Mouse (Mus musculus): ENCODE measurements around the gene Stx18.

Stx18 gene

DNA sequence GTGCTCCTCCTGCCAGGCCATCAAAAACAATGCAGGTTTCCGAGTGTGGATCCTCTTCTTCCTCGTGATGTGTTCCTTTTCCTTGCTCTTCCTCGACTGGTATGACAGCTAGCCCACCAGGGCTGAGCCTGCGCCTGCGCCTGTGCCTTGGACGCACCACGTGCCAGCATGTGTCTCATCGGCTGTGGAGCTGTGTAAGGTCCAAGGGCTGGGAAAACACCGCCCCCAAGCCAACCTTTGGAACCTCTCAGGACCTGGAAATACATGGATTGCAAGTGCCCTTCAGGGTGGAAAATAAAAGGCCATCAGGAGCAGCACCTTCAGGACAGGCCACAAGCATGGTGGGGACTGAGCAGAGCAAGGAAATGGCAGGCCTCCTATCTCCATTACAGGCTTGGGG lies 97.7 kb downstream of the Stx18 start:
- no peak for DNase-seq (ENCODE audit: low spot score in 2 of 2)

DNA sequence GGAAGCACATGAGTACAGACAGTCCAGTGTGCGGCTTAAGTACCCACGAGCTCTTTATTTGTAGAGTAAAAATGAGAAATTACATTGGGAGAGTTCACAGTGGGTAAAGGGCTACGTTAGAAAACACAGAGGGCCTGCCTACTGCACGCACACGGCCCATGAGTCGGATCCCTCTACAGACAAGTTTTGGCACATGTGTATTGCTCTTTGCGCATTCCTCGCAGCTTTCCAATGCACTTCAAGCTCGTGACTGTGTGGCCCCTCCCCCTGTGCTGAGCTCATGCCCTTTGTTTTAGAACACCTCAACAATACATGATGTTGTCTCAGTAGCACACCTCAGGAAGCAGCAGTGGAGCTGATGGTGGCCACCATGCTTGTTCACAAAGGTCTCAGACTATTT lies 98.6 kb downstream of the Stx18 start:
- DNase-seq (ENCODE audit: low spot score in 2 of 2): no peak

- DNase-seq (ENCODE audit: low spot score in 2 of 2): no peak
Observed at GRCm38 (mm10) chr5:38140893-38141292, 102.4 kb downstream of the Stx18 start.

DNA sequence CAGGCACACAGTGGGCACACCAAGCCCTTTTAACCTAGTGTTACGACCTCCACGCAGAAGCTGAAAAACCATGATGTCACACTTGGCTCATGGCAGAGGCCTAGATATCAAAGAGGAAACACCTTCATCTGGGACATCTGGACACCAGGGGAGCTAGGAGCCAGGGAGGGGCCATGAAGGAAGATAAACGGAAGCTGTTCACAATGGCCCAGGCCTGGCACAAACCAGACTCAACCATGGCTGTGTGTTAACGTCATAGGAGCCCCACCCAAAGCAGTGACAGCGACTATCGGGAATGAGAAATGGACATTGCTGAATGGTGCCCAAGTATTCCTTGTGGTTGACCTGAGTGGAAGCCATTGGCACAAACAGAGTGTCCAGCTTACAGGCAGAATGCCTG lies 108.0 kb downstream of the Stx18 start:
- DNase-seq (ENCODE audit: low spot score in 2 of 2): no peak

- no peak for DNase-seq (ENCODE audit: low spot score in 2 of 2)
Observed at GRCm38 (mm10) chr5:38151264-38151663, 112.7 kb downstream of the Stx18 start.

- no peak for DNase-seq (ENCODE audit: low spot score in 2 of 2)
Observed at GRCm38 (mm10) chr5:38152201-38153108, 113.9 kb downstream of the Stx18 start.

GRCm38 (mm10) chr5:38153636-38154035 lies 115.1 kb downstream of the Stx18 start:
- no peak for DNase-seq (ENCODE audit: low spot score in 2 of 2)

DNA sequence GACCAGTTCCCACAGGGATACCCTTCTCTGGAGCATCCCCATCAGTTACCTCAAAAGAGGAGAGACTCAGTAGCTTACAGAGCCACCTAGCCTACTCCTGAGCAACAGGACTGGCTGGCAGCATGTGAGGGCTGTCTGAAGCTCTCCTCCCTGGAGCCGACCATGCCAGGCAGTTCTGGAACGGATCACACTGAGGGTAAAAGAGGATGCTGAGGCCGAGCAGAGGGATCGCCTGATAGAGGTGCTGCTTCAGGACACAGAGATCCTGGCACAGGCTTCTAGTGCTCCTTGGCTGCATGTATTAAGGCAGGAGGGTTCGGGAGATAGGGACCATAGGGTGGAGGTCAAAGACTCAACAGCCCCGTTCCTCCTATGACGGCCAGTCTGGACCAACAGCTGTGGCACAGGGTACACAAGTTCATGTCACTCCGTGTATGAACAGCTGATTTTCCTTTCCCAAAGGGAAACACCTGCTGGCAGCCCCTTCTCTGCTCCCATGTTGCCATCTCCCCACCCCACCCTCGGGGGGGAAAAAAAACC lies 119.0 kb downstream of the Stx18 start:
- no peak for DNase-seq (ENCODE audit: low spot score in 2 of 2)

DNA sequence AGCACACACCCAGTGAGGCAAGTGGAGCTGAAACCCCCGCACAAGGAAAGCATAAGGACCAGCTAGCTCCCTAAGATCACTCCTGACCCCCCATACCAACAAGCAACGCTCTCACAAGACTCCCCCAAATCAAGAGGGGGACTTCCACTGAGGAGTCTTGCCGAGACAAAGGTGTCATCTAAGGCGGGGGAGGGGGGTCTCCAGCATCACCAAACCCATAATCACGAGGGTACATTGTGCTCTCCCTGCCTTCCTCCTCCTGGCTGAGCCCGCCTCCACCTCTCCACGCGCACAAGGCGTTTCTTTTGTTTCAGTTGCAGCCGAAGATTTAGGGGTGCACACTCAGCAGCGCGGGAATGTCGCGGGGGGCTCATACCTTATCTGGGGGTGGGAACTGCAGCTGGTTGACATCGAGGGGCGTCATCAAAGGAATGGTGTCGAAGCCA lies 120.0 kb downstream of the Stx18 start:
- peak; percentile 51 to 60 for DNase-seq (ENCODE audit: low spot score in 2 of 2)

DNA sequence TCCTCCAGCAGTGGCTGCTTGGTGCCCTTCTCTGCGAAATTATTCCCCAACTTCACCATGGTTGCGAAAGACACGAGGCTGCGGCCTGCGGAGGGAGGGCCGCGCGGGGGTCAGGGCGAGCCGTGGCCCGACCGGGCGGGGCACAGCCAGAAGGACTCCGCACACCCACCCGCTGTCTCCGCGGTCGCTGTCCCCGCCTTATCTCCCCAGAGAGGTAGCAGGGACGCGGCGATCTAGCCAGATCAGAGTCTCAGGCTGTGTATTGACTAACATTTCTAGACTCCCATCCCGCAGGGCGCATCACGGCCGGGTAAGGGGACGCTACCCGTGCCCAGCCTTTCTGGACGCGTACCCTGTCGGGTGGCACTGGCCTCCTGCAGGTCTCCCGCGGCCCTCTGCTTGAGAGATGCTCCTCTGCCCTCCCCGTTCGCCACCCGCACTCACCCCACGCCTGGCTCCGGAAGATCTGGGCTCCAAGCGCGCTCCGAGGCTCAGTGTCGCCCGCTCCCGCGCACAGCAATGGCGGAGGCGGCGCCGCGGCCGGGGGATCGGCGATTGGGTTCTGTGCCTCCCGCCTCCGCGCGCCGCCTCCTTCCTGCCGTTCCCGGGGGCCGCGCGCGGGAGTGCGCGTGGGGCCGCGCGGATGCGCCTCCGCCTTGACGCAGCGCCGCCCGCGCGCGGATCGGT lies 120.5 kb downstream of the Stx18 start:
- peak; percentile 52 to 67 for DNase-seq (ENCODE audit: low spot score in 2 of 2)

DNA sequence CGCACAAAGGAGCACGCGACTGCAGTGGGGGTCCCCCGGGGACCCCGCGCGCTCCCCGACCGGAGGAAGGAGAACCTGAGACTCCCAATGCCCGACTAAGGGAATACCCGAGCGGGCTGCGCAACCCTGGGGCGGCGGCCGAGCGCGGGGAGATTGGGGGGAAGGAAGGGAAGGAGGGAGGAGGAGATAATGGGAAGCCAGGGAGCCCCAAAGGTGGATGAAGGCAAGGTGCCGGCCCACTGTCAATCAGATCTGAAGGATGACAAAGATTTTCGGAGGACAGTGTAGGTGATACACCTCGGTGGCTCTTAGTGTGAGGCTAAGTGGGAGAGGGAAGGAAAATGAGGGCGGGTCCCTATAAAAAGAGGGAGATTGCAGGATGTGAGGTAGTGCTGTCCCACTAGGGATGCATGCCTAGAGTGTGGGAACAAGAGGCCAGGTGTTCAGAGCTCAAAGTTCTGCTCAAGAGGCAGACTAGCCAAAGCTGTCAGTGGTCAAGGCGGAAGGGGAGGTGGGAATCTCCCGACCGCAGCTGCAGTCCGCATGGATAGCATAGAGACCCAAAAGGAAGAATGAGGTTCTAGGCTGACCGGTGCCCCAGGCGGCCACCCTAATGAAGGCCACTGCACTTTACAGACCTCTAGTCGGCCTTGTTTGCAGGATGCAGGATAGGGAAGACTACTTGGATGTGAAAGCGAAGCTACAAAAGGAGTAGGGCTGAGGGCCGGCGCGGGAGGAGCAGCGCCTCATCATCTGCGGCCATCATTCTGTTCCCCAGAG lies 121.3 kb downstream of the Stx18 start, which contains the start of gene Nsg1:
Gene Nsg1 (minus strand): TSS at position 274 of the 780 bp plus-strand sequence.
- DNase-seq (ENCODE audit: low spot score in 2 of 2): no peak

GRCm38 (mm10) chr5:38168497-38168896 lies 130.0 kb downstream of the Stx18 start:
- no peak for DNase-seq (ENCODE audit: low spot score in 2 of 2)

- DNase-seq (ENCODE audit: low spot score in 2 of 2): no peak
Observed at GRCm38 (mm10) chr5:38173766-38174165, 135.2 kb downstream of the Stx18 start.

DNA sequence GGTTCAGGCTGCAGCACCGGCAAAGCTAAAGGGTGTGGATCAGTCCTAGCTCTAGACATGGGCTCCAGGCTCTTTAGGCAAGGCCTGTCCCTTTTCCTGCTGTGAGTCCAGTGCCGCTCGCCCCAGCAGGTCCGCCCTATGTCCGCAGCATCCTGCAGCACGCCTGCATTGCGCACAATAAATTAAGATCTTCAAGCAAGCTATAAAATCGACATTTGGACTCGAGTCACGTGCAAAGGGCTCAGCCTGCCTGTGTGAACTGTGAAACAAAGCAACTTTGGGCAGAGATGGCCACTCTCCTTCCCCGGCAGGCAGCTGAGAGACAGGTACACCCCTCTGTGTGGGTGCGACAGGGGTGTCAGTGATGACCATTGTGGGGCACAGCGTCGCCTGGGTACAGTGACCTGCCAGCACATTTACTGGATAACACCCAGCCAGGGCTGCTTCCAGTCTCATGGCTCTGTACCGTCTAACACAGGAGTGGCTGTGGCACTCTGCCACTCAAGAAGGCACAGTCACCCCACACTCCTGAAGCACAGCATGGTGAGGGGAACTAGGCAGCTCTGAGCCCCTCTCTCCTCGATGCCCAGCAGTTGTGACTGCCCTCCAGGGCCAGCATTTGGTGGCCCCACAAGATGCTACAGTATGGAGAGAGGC lies 135.8 kb downstream of the Stx18 start:
- DNase-seq (ENCODE audit: low spot score in 2 of 2): no peak

GRCm38 (mm10) chr5:38184688-38185285 lies 146.2 kb downstream of the Stx18 start:
- DNase-seq (ENCODE audit: low spot score in 2 of 2): no peak

DNA sequence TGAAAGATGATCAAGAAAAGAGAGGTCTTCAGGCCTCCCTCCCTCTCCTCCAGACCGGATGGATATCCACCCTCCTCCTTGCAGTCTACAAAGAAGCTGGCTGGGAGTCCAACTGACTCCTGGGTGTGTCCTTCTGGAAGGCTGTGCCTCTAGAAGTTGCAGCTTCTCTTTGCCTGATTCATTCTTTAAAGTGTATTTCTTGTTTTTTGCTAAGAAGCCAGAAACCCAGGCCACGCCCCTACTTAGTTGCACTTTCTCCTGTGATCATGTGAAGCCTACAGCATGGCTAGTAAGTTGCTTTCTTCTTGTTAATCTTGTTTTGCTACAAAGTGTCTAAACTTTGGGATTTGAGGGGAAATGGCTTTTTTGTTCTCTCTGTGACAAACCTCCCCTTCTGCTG lies 148.5 kb downstream of the Stx18 start:
- DNase-seq (ENCODE audit: low spot score in 2 of 2): no peak
